ENCODE assay signal across 9 mouse cellular contexts in the genomic region with DNA sequence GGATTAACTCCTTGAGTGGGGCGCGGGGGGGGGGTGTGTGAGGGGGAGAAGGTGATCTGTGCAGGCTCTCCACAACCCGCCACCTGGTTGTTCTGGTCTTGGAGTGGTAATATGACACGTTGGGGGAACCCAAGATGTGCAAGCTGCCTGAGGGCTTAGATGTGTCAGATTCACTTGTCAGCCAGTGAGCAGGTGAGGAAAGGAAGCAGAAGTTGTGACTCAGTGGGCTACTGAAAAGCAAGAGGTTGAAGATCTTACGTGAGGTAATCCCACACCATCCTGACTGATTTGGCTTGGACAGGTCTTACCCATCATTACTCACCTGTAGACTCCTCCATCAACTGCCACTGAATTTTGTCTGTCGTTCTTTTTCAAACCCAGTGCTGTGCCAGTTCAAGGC. TPM values are rescaled to one million over a fixed set of nuclear protein-coding genes. Genes with fewer than 3 reads are reported as not detected.
A peak's percentile ranks its signal among the peaks of the same experiment; 100 is the strongest.
DNase-seq lines count a peak whose midpoint lies in the region; ATAC-seq and TF ChIP-seq lines count a peak whose summit lies in the region.
"Had no signal": no experiment of that assay in that cellular context is flagged by ENCODE, and none has a peak within 500 bp of the region (broad histone marks: within the 10 kb centered on the region; RNA-seq: fewer than 3 reads in every experiment).

No protein-coding gene starts in this region.

- H3K36me3 ChIP-seq in heart, embryonic 14.5 days (ENCODE audit: control insufficient read depth, insufficient read depth, low read length): 0 out of 2 replicates have a peak, but pooled peaks cover 4% of the 10 kb centered on the region
- H3K36me3 ChIP-seq in hindbrain, embryonic 12.5 days: 0 out of 2 replicates have a peak, but pooled peaks cover 5% of the 10 kb centered on the region
- 0 out of 2 replicates have a peak, but pooled peaks cover 5% of the 10 kb centered on the region for H3K36me3 ChIP-seq in midbrain, embryonic 12.5 days

- H3K27ac ChIP-seq in heart, embryonic 14.5 days (replicated peaks in 1 of 2; ENCODE audit: control insufficient read depth in 1 of 2, insufficient read depth in 1 of 2, low read depth in 2 of 2, low read length in 2 of 2): no peak overlapping the region
- no peak overlapping the region for H3K27ac ChIP-seq in bone marrow, adult 2 months (ENCODE audit: control insufficient read depth, insufficient read depth, low read depth, low read length, poor library complexity)
- no peak overlapping the region for H3K27ac ChIP-seq in hindbrain, embryonic 12.5 days
- no peak overlapping the region for H3K27ac ChIP-seq in midbrain, embryonic 12.5 days (replicated peaks)

- TF ChIP-seq CTCF in bone marrow, adult 2 months (IDR thresholded peaks at IDR 0.05; ENCODE audit: control insufficient read depth, insufficient read depth, low read length): no peak

- H3K9ac ChIP-seq in heart, embryonic 14.5 days (ENCODE audit: low read length): no peak overlapping the region
- H3K9ac ChIP-seq in hindbrain, embryonic 12.5 days: peak overlapping the region; percentile 93
- H3K9ac ChIP-seq in midbrain, embryonic 12.5 days (replicated peaks): peak overlapping the region; percentile 87; the same call in 1 of the 2 replicates

- no peak for DNase-seq in heart, adult 18-20 months
- DNase-seq in embryo, embryonic 10 days (ENCODE audit: low spot score): no peak
- no peak for DNase-seq in yolk sac, embryonic 10.5 days (ENCODE audit: low spot score)
- DNase-seq in urinary bladder, adult 18-20 months (ENCODE audit: low spot score in 2 of 2): no peak

- H3K27me3 ChIP-seq in heart, embryonic 14.5 days (ENCODE audit: control insufficient read depth, insufficient read depth, low read length): peaks cover 11% of the 10 kb centered on the region
- no peaks in the 10 kb centered on the region for H3K27me3 ChIP-seq in hindbrain, embryonic 12.5 days
- H3K27me3 ChIP-seq in midbrain, embryonic 12.5 days: peaks cover 20% of the 10 kb centered on the region

- 49% methylated on average over 6 of the region's 6 CpGs for WGBS in heart, embryonic 14.5 days
- 20% methylated on average over 6 of the region's 6 CpGs for WGBS in bone marrow, adult 2 months
- WGBS in hindbrain, embryonic 12.5 days: 46% methylated on average over 6 of the region's 6 CpGs
- WGBS in midbrain, embryonic 12.5 days: 53% methylated on average over 6 of the region's 6 CpGs

- ATAC-seq in heart, embryonic 14.5 days (ENCODE audit: insufficient number of reproducible peaks, insufficient read depth, low FRiP score, low read depth): no peak
- no peak for ATAC-seq in hindbrain, embryonic 12.5 days (ENCODE audit: low FRiP score)
- no peak for ATAC-seq in midbrain, embryonic 12.5 days (ENCODE audit: low FRiP score, low read depth)

- peak overlapping the region; percentile 89 to 90 for H3K4me3 ChIP-seq in heart, embryonic 14.5 days (ENCODE audit: control insufficient read depth in 1 of 2, insufficient read depth in 1 of 2, low read depth in 1 of 2, low read length in 2 of 2)
- peak overlapping the region; percentile 49 for H3K4me3 ChIP-seq in bone marrow, adult 2 months (replicated peaks; ENCODE audit: control insufficient read depth, low read depth, low read length)
- H3K4me3 ChIP-seq in hindbrain, embryonic 12.5 days: peak overlapping the region; percentile 89
- H3K4me3 ChIP-seq in midbrain, embryonic 12.5 days: peak overlapping the region; percentile 93

- TF ChIP-seq POLR2A in bone marrow, adult 2 months (IDR thresholded peaks at IDR 0.05; ENCODE audit: borderline replicate concordance, control insufficient read depth, low read depth, low read length): no peak

- H3K4me2 ChIP-seq in heart, embryonic 14.5 days (ENCODE audit: low read length): peak overlapping the region; percentile 91
- peak overlapping the region; percentile 92 for H3K4me2 ChIP-seq in hindbrain, embryonic 12.5 days (replicated peaks)
- peak overlapping the region; percentile 73 for H3K4me2 ChIP-seq in midbrain, embryonic 12.5 days (replicated peaks)

- no peaks in the 10 kb centered on the region for H3K9me3 ChIP-seq in heart, embryonic 14.5 days (ENCODE audit: control insufficient read depth, low read length)
- no peaks in the 10 kb centered on the region for H3K9me3 ChIP-seq in hindbrain, embryonic 12.5 days (replicated peaks)
- H3K9me3 ChIP-seq in midbrain, embryonic 12.5 days: no peaks in the 10 kb centered on the region

- peaks cover 27 to 41% of the 10 kb centered on the region in 2 experiments for H3K4me1 ChIP-seq in heart, embryonic 14.5 days (ENCODE audit: control insufficient read depth in 2 of 2, insufficient read depth in 2 of 2, low read length in 2 of 2)
- H3K4me1 ChIP-seq in bone marrow, adult 2 months (ENCODE audit: control insufficient read depth, insufficient read depth, low read length): peaks cover 1% of the 10 kb centered on the region; the same call in 1 of the 2 replicates
- H3K4me1 ChIP-seq in hindbrain, embryonic 12.5 days: peaks cover 75% of the 10 kb centered on the region
- H3K4me1 ChIP-seq in midbrain, embryonic 12.5 days: peaks cover 74% of the 10 kb centered on the region

RNA-seq across cellular contexts. Expression of gene Bcr, which starts 2.2 kb away (rescaled TPM):
- polyA plus RNA-seq in heart, embryonic 14.5 days (2014; fragmentation: Nextera tagmentation; extraction: Ambion mirVana): 14.5 and 14.6 TPM in 2 replicates
- 10 to 100 TPM in 1 of 2 experiments, 1 to 10 TPM in 1; 8.7 to 10.7 TPM for total RNA-seq in heart, adult 18-20 months (2021)
- polyA plus RNA-seq in bone marrow, adult 2 months (2011; ENCODE audit: insufficient read depth, insufficient read length, low replicate concordance, missing spikeins): 10.9 and 26.6 TPM in 2 replicates
- 11.4 and 14.0 TPM in 2 replicates for polyA plus RNA-seq in hindbrain, embryonic 12.5 days (2016; fragmentation: Nextera tagmentation; extraction: Ambion mirVana)
- 10.8 and 11.7 TPM in 2 replicates for polyA plus RNA-seq in midbrain, embryonic 12.5 days (2016; fragmentation: Nextera tagmentation; extraction: Ambion mirVana)
- total RNA-seq: MEL had no signal

RNA-seq across cellular contexts. Expression of gene Rab36, which starts 25.8 kb away (rescaled TPM):
- 2.0 and 4.5 TPM in 2 replicates for polyA plus RNA-seq in heart, embryonic 14.5 days (2014; fragmentation: Nextera tagmentation; extraction: Ambion mirVana)
- under 1 TPM; 0.57 to 0.75 TPM for total RNA-seq in heart, adult 18-20 months (2021)
- 4.7 and 9.9 TPM in 2 replicates for polyA plus RNA-seq in bone marrow, adult 2 months (2011; ENCODE audit: insufficient read depth, insufficient read length, low replicate concordance, missing spikeins)
- 12.3 and 13.3 TPM in 2 replicates for polyA plus RNA-seq in hindbrain, embryonic 12.5 days (2016; fragmentation: Nextera tagmentation; extraction: Ambion mirVana)
- polyA plus RNA-seq in midbrain, embryonic 12.5 days (2016; fragmentation: Nextera tagmentation; extraction: Ambion mirVana): 11.1 and 12.2 TPM in 2 replicates
- total RNA-seq: MEL had no signal

RNA-seq across cellular contexts. Expression of gene Rsph14, which starts 30.2 kb away (rescaled TPM):
- not detected in 2 replicates for polyA plus RNA-seq in heart, embryonic 14.5 days (2014; fragmentation: Nextera tagmentation; extraction: Ambion mirVana)
- not detected for total RNA-seq in heart, adult 18-20 months (2021)
- not detected in 2 replicates for polyA plus RNA-seq in bone marrow, adult 2 months (2011; ENCODE audit: insufficient read depth, insufficient read length, low replicate concordance, missing spikeins)
- 0.57 and 0.67 TPM in 2 replicates for polyA plus RNA-seq in hindbrain, embryonic 12.5 days (2016; fragmentation: Nextera tagmentation; extraction: Ambion mirVana)
- 0.35 TPM in 1 of 2 replicates, not detected in the other for polyA plus RNA-seq in midbrain, embryonic 12.5 days (2016; fragmentation: Nextera tagmentation; extraction: Ambion mirVana)
- total RNA-seq: MEL had no signal
